Mouse (Mus musculus): ENCODE results near the gene Elf1. TPM values are rescaled to one million over a fixed set of nuclear protein-coding genes. Genes with fewer than 3 reads are reported as not detected.

Gene Elf1
- polyA plus RNA-seq, 1 experiment from 2014 or later = 3.8 TPM

- Histone ChIP-seq H3K27ac (no peak overlapping the region), H3K4me3 (no peak overlapping the region), H3K9me3 (no peaks in the 10 kb centered on the region), H3K27me3 (ENCODE audit: poor library complexity, severe bottlenecking) (no peaks in the 10 kb centered on the region), H3K36me3 (replicated peaks) (0 out of 2 replicates have a peak, but pooled peaks cover 3% of the 10 kb centered on the region), H3K4me1 (no peaks in the 10 kb centered on the region)
- DNase-seq (ENCODE audit: extremely low spot score, low spot score) = no peak
- WGBS = 55% methylated on average over 6 of the region's 6 CpGs
Measured at GRCm38 (mm10) chr14:79564784-79565183, 83.8 kb downstream of the Elf1 start.

GRCm38 (mm10) chr14:79573482-79574191, 92.6 kb downstream of the Elf1 start:
- Histone ChIP-seq H3K9me3 (no peaks in the 10 kb centered on the region), H3K27me3 (ENCODE audit: poor library complexity, severe bottlenecking) (no peaks in the 10 kb centered on the region), H3K4me1 (no peaks in the 10 kb centered on the region), H3K36me3 (replicated peaks) (peaks cover 6% of the 10 kb centered on the region; the same call in 1 of the 2 replicates), H3K4me3 (no peak overlapping the region), H3K27ac (no peak overlapping the region)
- DNase-seq (ENCODE audit: extremely low spot score, low spot score) = no peak
- WGBS = 93% methylated on average over 13 of the region's 13 CpGs

DNA sequence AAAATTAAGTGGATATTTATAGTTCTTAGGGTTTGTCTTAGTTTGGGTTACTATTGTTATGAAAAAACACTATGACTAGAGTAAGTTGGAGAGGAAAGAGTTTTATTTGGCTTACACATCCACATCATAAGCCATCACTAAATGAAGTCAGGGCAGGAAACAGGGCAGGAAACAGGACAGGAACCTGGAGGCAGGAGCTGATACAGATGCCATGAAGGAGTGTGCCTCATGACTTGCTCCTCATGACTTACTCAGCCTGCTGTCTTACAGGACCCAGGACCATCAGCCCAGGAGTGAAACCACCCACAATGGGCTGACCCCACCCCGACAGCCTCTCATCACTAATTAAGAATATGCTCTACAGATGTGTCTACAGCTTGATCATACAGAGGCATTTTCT, 93.4 kb downstream of the Elf1 start:
- H3K36me3 ChIP-seq (replicated peaks) = peaks cover 6% of the 10 kb centered on the region; the same call in 1 of the 2 replicates
- no peaks in the 10 kb centered on the region for H3K4me1 ChIP-seq
- no peaks in the 10 kb centered on the region for H3K27me3 ChIP-seq (ENCODE audit: poor library complexity, severe bottlenecking)
- no peaks in the 10 kb centered on the region for H3K9me3 ChIP-seq
- 80% methylated on average over 1 of the region's 1 CpGs for WGBS
- H3K4me3 ChIP-seq = no peak overlapping the region
- no peak overlapping the region for H3K27ac ChIP-seq
- DNase-seq (ENCODE audit: extremely low spot score, low spot score) = no peak

DNA sequence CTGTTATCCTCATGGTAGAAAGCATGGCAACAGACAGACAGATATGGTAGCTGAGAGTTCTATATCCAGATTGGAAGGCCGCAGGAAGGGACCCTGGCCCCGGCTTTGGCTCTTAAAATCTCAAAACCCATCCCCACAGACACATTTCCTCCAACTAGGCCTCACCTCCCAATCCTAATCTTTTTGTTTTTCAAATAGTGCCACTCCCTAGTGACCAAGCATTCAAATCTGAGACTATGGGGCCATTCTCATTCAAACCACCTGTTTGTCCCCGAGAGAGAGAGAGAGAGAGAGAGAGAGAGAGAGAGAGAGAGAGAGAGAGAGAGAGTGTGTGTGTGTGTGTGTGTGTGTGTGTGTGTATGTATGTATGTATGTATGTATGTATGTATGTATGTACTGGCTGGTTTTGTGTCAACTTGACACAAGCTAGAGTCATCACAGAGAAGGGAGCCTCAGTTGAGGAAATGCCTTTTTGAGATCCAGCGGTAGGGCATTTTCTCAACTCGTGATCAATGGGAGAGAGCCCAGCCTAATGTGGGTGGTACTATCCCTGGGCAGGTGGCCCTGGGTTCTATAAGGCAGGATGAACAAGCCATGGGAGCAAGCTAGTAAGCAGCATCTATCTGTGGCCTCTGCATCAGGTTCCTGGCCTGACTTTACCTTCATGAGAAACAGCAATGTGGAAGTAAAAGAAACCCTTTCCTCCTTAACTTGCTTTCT, 102.7 kb downstream of the Elf1 start:
- H3K36me3 ChIP-seq (replicated peaks) = no peaks in the 10 kb centered on the region
- no peaks in the 10 kb centered on the region for H3K9me3 ChIP-seq
- DNase-seq (ENCODE audit: extremely low spot score, low spot score) = no peak
- H3K4me1 ChIP-seq = peaks cover 17% of the 10 kb centered on the region
- H3K27ac ChIP-seq = no peak overlapping the region
- H3K4me3 ChIP-seq = no peak overlapping the region
- H3K27me3 ChIP-seq (ENCODE audit: poor library complexity, severe bottlenecking) = no peaks in the 10 kb centered on the region
- 85% methylated on average over 5 of the region's 5 CpGs for WGBS

- no peaks in the 10 kb centered on the region for H3K27me3 ChIP-seq (ENCODE audit: poor library complexity, severe bottlenecking)
- DNase-seq (ENCODE audit: extremely low spot score, low spot score) = no peak
- peak overlapping the region; percentile 76 for H3K4me3 ChIP-seq
- H3K27ac ChIP-seq = peak overlapping the region; percentile 96
- WGBS = 36% methylated on average over 16 of the region's 16 CpGs
- H3K4me1 ChIP-seq = peaks cover 31% of the 10 kb centered on the region
- H3K36me3 ChIP-seq (replicated peaks) = peaks cover 23% of the 10 kb centered on the region
- no peaks in the 10 kb centered on the region for H3K9me3 ChIP-seq
Measured at GRCm38 (mm10) chr14:79586499-79587138, 105.6 kb downstream of the Elf1 start.

DNA sequence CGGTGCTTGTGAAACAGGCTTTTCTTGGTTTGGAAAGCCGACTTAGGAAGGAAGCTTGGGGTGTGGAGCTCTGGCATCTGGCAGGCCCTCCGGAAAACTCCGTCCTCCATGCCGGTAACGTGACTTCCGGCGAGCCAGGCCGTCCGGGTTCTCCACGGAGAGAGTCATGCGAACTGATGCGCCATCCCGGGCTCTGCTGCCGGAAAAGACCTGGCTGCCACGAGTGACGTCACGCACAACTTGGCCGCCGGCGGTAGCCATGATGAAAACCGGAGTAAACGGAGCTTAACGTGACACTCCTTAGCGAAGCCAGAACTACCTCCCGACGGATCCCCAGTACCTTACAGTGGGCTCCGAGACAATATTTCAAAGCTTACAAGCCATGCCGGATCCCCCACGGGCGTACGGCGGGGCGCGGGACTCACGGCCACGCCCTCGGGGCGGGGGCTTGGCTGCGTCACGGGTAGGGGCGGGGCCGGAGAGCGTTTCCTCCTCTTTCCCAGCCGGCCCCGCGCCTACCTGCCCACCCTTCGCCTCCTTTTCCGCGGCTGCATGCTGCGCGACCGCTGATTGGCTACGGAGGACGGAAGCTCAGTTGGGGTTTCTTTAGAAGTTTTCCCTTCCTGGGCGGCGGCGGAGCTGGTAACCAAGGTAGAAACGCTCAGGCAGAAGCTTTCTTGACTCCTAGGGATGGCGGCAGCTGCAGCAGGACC, 106.3 kb downstream of the Elf1 start, which contains the start of gene Sugt1:
Gene Sugt1 (plus strand): TSS at position 553 of the 713 bp plus-strand sequence.
- H3K27me3 ChIP-seq (ENCODE audit: poor library complexity, severe bottlenecking) = no peaks in the 10 kb centered on the region
- DNase-seq (ENCODE audit: extremely low spot score, low spot score) = peak; percentile 97
- peaks cover 31% of the 10 kb centered on the region for H3K4me1 ChIP-seq
- peaks cover 27% of the 10 kb centered on the region for H3K36me3 ChIP-seq (replicated peaks)
- WGBS = under 1% methylated on average over 60 of the region's 60 CpGs
- H3K4me3 ChIP-seq = peak within 1 kb of the TSS; percentile 76
- peak within 1 kb of the TSS; percentile 96 for H3K27ac ChIP-seq
- H3K9me3 ChIP-seq = no peaks in the 10 kb centered on the region

GRCm38 (mm10) chr14:79587852-79588229, 106.8 kb downstream of the Elf1 start:
- Histone ChIP-seq H3K27me3 (ENCODE audit: poor library complexity, severe bottlenecking) (no peaks in the 10 kb centered on the region), H3K9me3 (no peaks in the 10 kb centered on the region), H3K36me3 (replicated peaks) (peaks cover 31% of the 10 kb centered on the region), H3K4me1 (peaks cover 31% of the 10 kb centered on the region), H3K27ac (peak overlapping the region; percentile 96), H3K4me3 (peak overlapping the region; percentile 76)
- DNase-seq (ENCODE audit: extremely low spot score, low spot score) = no peak
- 1% methylated on average over 9 of the region's 9 CpGs for WGBS

- Histone ChIP-seq H3K27ac (no peak overlapping the region), H3K4me3 (peak overlapping the region; percentile 76), H3K36me3 (replicated peaks) (peaks cover 31% of the 10 kb centered on the region), H3K27me3 (ENCODE audit: poor library complexity, severe bottlenecking) (no peaks in the 10 kb centered on the region), H3K4me1 (peaks cover 31% of the 10 kb centered on the region), H3K9me3 (no peaks in the 10 kb centered on the region)
- no peak for DNase-seq (ENCODE audit: extremely low spot score, low spot score)
- 92% methylated on average over 9 of the region's 9 CpGs for WGBS
Measured at GRCm38 (mm10) chr14:79588534-79588951, 107.5 kb downstream of the Elf1 start.

DNA sequence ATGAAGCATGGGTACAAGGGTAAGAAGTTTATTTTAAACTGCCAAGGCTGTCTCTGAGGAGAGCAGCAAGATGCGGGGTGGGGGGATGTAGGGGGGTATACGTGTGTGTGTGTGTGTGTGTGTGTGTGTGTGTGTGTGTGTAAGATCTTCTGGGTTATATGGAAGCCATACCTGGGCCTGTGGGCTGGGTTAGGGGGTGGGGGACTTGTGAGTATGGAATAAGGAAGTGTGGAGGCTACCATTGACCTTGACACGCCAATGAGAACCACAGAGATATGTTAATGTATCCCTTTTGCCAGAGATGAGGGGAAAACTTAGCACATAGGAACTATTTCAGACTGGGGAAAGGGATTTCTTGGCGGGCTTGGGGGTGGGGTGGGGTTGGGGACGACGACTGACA, 108.4 kb downstream of the Elf1 start:
- Histone ChIP-seq H3K36me3 (replicated peaks) (peaks cover 38% of the 10 kb centered on the region), H3K4me3 (peak overlapping the region; percentile 76; the same call in 1 of the 2 replicates), H3K4me1 (peaks cover 31% of the 10 kb centered on the region), H3K9me3 (no peaks in the 10 kb centered on the region), H3K27me3 (ENCODE audit: poor library complexity, severe bottlenecking) (no peaks in the 10 kb centered on the region), H3K27ac (no peak overlapping the region)
- no peak for DNase-seq (ENCODE audit: extremely low spot score, low spot score)
- 91% methylated on average over 6 of the region's 6 CpGs for WGBS

DNA sequence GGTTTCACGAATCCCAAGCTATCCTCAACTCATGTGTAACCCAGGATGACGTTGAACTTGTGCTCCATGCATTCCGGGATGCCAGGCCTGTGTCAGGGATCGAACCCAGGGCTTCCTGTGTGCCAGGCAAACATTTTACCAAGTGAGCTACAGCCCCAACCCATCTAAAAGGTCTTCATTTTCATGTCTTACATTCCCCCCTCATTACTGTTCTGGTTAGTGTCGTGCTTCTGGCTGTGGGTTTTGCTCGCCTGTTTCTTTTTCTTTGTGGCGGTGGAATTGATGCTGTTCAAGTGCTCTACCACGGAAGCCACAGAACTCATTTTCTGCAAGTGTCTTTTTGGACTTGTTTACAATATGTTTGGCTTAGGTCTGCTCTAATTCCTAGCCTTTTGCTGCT, 109.9 kb downstream of the Elf1 start:
- H3K9me3 ChIP-seq = no peaks in the 10 kb centered on the region
- H3K27me3 ChIP-seq (ENCODE audit: poor library complexity, severe bottlenecking) = no peaks in the 10 kb centered on the region
- no peak overlapping the region for H3K4me3 ChIP-seq
- WGBS = 93% methylated on average over 8 of the region's 8 CpGs
- DNase-seq (ENCODE audit: extremely low spot score, low spot score) = no peak
- H3K36me3 ChIP-seq (replicated peaks) = peaks cover 52% of the 10 kb centered on the region
- H3K4me1 ChIP-seq = peaks cover 30% of the 10 kb centered on the region
- H3K27ac ChIP-seq = no peak overlapping the region

DNA sequence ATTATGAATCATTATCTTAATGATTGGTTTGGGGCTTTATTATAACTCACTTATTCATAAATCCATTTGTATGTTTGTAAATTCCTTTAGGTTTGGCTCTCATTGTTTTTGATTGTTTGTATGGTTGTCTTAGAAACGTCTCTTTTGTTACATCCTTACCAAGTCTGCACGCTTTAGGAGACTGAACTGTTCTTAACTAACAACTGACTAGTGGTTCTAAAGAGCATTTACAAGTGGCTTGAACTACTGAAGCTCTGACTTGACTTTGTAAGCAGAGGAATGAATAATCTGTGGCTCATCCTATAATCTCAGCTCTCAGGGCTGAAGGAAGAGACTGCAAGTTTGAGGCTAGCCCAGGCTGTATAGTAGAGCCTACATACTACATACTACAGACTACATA, 110.6 kb downstream of the Elf1 start:
- Histone ChIP-seq H3K36me3 (replicated peaks) (peaks cover 59% of the 10 kb centered on the region), H3K9me3 (no peaks in the 10 kb centered on the region), H3K27ac (no peak overlapping the region), H3K27me3 (ENCODE audit: poor library complexity, severe bottlenecking) (no peaks in the 10 kb centered on the region), H3K4me1 (peaks cover 23% of the 10 kb centered on the region), H3K4me3 (no peak overlapping the region)
- 95% methylated on average over 2 of the region's 2 CpGs for WGBS
- DNase-seq (ENCODE audit: extremely low spot score, low spot score) = no peak

DNA sequence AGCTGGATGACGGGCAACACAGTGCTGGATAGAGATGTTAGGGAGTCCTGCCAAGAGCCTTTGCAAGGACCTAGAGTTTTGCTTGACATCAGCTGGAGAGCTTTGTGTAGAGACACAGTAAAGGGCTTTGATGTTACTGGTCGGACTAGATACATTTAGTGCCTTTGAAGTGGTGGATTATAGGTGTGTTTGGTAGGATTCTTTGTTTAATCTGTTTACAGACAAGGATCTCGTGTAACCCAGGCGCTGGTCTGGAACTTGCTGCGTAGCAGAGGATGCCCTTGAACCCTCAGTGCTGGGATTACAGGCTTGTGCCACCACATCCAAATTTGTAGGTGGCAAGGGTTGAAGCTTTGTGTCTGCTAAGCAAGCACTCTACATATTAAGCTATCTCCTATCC, 113.1 kb downstream of the Elf1 start:
- Histone ChIP-seq H3K36me3 (replicated peaks) (peaks cover 84% of the 10 kb centered on the region), H3K27ac (no peak overlapping the region), H3K4me3 (no peak overlapping the region), H3K9me3 (no peaks in the 10 kb centered on the region), H3K27me3 (ENCODE audit: poor library complexity, severe bottlenecking) (no peaks in the 10 kb centered on the region), H3K4me1 (peaks cover 10% of the 10 kb centered on the region)
- no peak for DNase-seq (ENCODE audit: extremely low spot score, low spot score)
- 89% methylated on average over 5 of the region's 5 CpGs for WGBS
